Mouse (Mus musculus): ENCODE data around the gene Prkn. TPM values are rescaled to one million over a fixed set of nuclear protein-coding genes. Genes with fewer than 3 reads are reported as not detected.

Gene Prkn
- total RNA-seq, 2 experiments from 2014 or later, result 15.1 to 16.9 TPM

- intact Hi-C loops (cut with DNase I), result no loop called here
- no peak for DNase-seq (ENCODE audit: extremely low spot score in 1 of 2, low spot score in 2 of 2)
Observed at GRCm38 (mm10) chr17:10959066-10959864, 119.1 kb downstream of the Prkn start.

GRCm38 (mm10) chr17:10962151-10962550 is 122.0 kb downstream of the Prkn start:
- intact Hi-C loops (cut with DNase I), result no loop called here
- no peak for DNase-seq (ENCODE audit: extremely low spot score in 1 of 2, low spot score in 2 of 2)

- intact Hi-C loops (cut with DNase I), result no loop called here
- no peak for DNase-seq (ENCODE audit: extremely low spot score in 1 of 2, low spot score in 2 of 2)
Observed at GRCm38 (mm10) chr17:10982136-10982535, 142.0 kb downstream of the Prkn start.

- intact Hi-C loops (cut with DNase I), result no loop called here
- DNase-seq (ENCODE audit: extremely low spot score in 1 of 2, low spot score in 2 of 2), result no peak
Observed at GRCm38 (mm10) chr17:10987040-10987439, 146.9 kb downstream of the Prkn start.

GRCm38 (mm10) chr17:10997291-10997690 is 157.1 kb downstream of the Prkn start:
- intact Hi-C loops (cut with DNase I), result no loop called here
- DNase-seq (ENCODE audit: extremely low spot score in 1 of 2, low spot score in 2 of 2), result no peak

GRCm38 (mm10) chr17:11023371-11023770 is 183.2 kb downstream of the Prkn start:
- intact Hi-C loops (cut with DNase I), result no loop called here

GRCm38 (mm10) chr17:11029348-11029747 is 189.2 kb downstream of the Prkn start:
- intact Hi-C loops (cut with DNase I), result loop anchor here (5.0 kb wide), 1 partner anchor 187 kb away; the partner anchor contains the start of genes Pacrg and Prkn
- no peak for DNase-seq (ENCODE audit: extremely low spot score in 1 of 2, low spot score in 2 of 2)

More at GRCm38 (mm10) chr17:11023371-11023770, 183.2 kb downstream of the Prkn start:
- DNase-seq (ENCODE audit: extremely low spot score in 1 of 2, low spot score in 2 of 2), result no peak

- intact Hi-C loops (cut with DNase I), result no loop called here
- no peak for DNase-seq (ENCODE audit: extremely low spot score in 1 of 2, low spot score in 2 of 2)
Observed at GRCm38 (mm10) chr17:11030936-11031335, 190.8 kb downstream of the Prkn start.

- intact Hi-C loops (cut with DNase I), result no loop called here
- no peak for DNase-seq (ENCODE audit: extremely low spot score in 1 of 2, low spot score in 2 of 2)
Observed at GRCm38 (mm10) chr17:11032366-11032765, 192.2 kb downstream of the Prkn start.

GRCm38 (mm10) chr17:11033594-11033993 is 193.4 kb downstream of the Prkn start:
- DNase-seq (ENCODE audit: extremely low spot score in 1 of 2, low spot score in 2 of 2), result no peak
- intact Hi-C loops (cut with DNase I), result no loop called here

GRCm38 (mm10) chr17:11038272-11038671 is 198.1 kb downstream of the Prkn start:
- DNase-seq (ENCODE audit: extremely low spot score in 1 of 2, low spot score in 2 of 2), result no peak
- intact Hi-C loops (cut with DNase I), result no loop called here

- intact Hi-C loops (cut with DNase I), result no loop called here
- DNase-seq (ENCODE audit: extremely low spot score in 1 of 2, low spot score in 2 of 2), result no peak
Observed at GRCm38 (mm10) chr17:11058986-11059385, 218.8 kb downstream of the Prkn start.

- DNase-seq (ENCODE audit: extremely low spot score in 1 of 2, low spot score in 2 of 2), result no peak
- intact Hi-C loops (cut with DNase I), result no loop called here
Observed at GRCm38 (mm10) chr17:11067076-11067703, 227.0 kb downstream of the Prkn start.

GRCm38 (mm10) chr17:11067704-11068475 is 227.7 kb downstream of the Prkn start:
- peak; percentile 40 to 57 for DNase-seq (ENCODE audit: extremely low spot score in 1 of 2, low spot score in 2 of 2)
- intact Hi-C loops (cut with DNase I), result no loop called here

- intact Hi-C loops (cut with DNase I), result no loop called here
- no peak for DNase-seq (ENCODE audit: extremely low spot score in 1 of 2, low spot score in 2 of 2)
Observed at GRCm38 (mm10) chr17:11070996-11071395, 230.8 kb downstream of the Prkn start.

GRCm38 (mm10) chr17:11076319-11076903 is 236.2 kb downstream of the Prkn start:
- DNase-seq (ENCODE audit: extremely low spot score in 1 of 2, low spot score in 2 of 2), result peak; percentile 50 to 56
- intact Hi-C loops (cut with DNase I), result no loop called here

GRCm38 (mm10) chr17:11086492-11086891 is 246.3 kb downstream of the Prkn start:
- no peak for DNase-seq (ENCODE audit: extremely low spot score in 1 of 2, low spot score in 2 of 2)

GRCm38 (mm10) chr17:11087088-11087487 is 246.9 kb downstream of the Prkn start:
- intact Hi-C loops (cut with DNase I), result no loop called here
- DNase-seq (ENCODE audit: extremely low spot score in 1 of 2, low spot score in 2 of 2), result no peak

More at GRCm38 (mm10) chr17:11086492-11086891, 246.3 kb downstream of the Prkn start:
- intact Hi-C loops (cut with DNase I), result no loop called here

- DNase-seq (ENCODE audit: extremely low spot score in 1 of 2, low spot score in 2 of 2), result no peak
- intact Hi-C loops (cut with DNase I), result no loop called here
Observed at GRCm38 (mm10) chr17:11087823-11088222, 247.6 kb downstream of the Prkn start.
